Mouse (Mus musculus) Patski (cell line): ENCODE measurements around the gene Arhgef39. TPM values are rescaled to one million over a fixed set of nuclear protein-coding genes. Genes with fewer than 3 reads are reported as not detected.
A peak's percentile ranks its signal among the peaks of the same experiment; 100 is the strongest.

Experiments
- ATAC-seq: fragments of 100-300 bp; one replicate; pipeline ENCODE4 v1.8.0; 2021
- CTCF ChIA-PET: fragments of 350-600 bp; sonication (Branson Sonifier 250); formaldehyde crosslinking; loops from one replicate; lab custom pipeline; 2022; ENCODE audit warnings: inconsistent platforms; lab: Charles Lee
- POLR2A ChIA-PET: fragments of 350-600 bp; sonication (Branson Sonifier 250); formaldehyde crosslinking; loops from one replicate; lab custom pipeline; 2022; ENCODE audit warnings: antibody characterized with exemption, inconsistent platforms; lab: Charles Lee
- DNase-seq: peaks from one replicate; pipeline ENCODE4 v3.0.0-alpha.2; 2011; ENCODE audit warnings: low read depth, low spot score
- H3K27me3 ChIP-seq: fragments of 371-371 bp; one replicate; pipeline ENCODE4 v1.5.1; 2021
- CTCF ChIP-seq: fragments of 100-300 bp; IDR thresholded peaks from one replicate; pipeline ENCODE4 v1.5.1; 2021
- in situ Hi-C: fragments of 300-500 bp; cut with MboI; formaldehyde crosslinking; loops from 3 replicates; pipeline ENCODE4 v1.11.1; 2018; ENCODE audit warnings: low pct_unique_long_range_greater_than_20kb, mixed read lengths
- polyA plus RNA-seq: library from polyadenylated mRNA; unstranded; gene quantifications from one replicate; pipeline ENCODE4 v1.2.3, GENCODE M21; 2021

Gene Arhgef39
- 5.5 TPM for polyA plus RNA-seq

GRCm38 (mm10) chr4:43499407-43500333, at the start of gene Arhgef39:
Gene Arhgef39, minus strand, starts transcription at chr4:43499695.
- CTCF ChIA-PET = interaction anchor here (0.8 to 1.7 kb wide), 4 partner anchors 8 to 31 kb away, joined by 3 to 4 read pairs (median 4); partner anchors contain the start of gene Car9
- DNase-seq = no peak
- no peaks in the 10 kb centered on the region for H3K27me3 ChIP-seq
- TF ChIP-seq CTCF = no peak
- peak; percentile 44 for ATAC-seq
- in situ Hi-C loops = no loop called here
- POLR2A ChIA-PET = interaction anchor here (1.2 kb wide), 1 partner anchor 61 kb away, joined by 4 read pairs; no protein-coding TSS in a partner anchor

DNA sequence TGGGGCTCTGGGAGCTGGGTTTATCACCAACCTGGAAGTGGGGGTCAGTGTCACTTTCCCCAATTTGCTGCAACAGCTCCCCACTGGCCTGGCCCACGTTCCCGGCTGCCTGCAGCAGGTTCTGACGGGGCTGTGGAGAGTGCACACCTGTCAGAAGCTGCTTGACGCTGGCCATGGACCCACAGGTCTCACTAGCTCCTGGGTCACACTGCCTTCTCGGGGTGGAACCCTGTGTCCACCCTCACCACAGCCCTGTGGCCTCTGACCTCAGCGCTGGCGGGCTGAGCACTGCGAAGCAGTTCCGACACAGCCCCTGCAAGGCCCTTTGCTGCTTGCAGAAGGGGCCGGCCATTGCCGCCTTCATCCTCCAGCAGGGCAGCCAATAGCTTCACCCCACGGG, 49.6 kb upstream of the Arhgef39 start:
- H3K27me3 ChIP-seq = no peaks in the 10 kb centered on the region
- ChIA-PET POLR2A (interaction anchor here (0.6 kb wide), 1 partner anchor 35 kb away, joined by 4 read pairs; the partner anchor contains the start of gene Msmp), CTCF (interaction anchor here (1.2 kb wide), 2 partner anchors 10 to 18 kb away, joined by 4 read pairs; no protein-coding TSS in a partner anchor)
- in situ Hi-C loops = no loop called here
- TF ChIP-seq CTCF = no peak
- DNase-seq (no peak), ATAC-seq (no peak)

GRCm38 (mm10) chr4:43547160-43547559, 47.7 kb upstream of the Arhgef39 start:
- in situ Hi-C loops = no loop called here
- ChIA-PET POLR2A (no interaction called here), CTCF (interaction anchor here (1.0 to 1.6 kb wide), 3 partner anchors 11 to 16 kb away, joined by 3 to 5 read pairs (median 3); no protein-coding TSS in a partner anchor)
- no peak for ATAC-seq
- DNase-seq = no peak
- no peak for TF ChIP-seq CTCF
- no peaks in the 10 kb centered on the region for H3K27me3 ChIP-seq

DNA sequence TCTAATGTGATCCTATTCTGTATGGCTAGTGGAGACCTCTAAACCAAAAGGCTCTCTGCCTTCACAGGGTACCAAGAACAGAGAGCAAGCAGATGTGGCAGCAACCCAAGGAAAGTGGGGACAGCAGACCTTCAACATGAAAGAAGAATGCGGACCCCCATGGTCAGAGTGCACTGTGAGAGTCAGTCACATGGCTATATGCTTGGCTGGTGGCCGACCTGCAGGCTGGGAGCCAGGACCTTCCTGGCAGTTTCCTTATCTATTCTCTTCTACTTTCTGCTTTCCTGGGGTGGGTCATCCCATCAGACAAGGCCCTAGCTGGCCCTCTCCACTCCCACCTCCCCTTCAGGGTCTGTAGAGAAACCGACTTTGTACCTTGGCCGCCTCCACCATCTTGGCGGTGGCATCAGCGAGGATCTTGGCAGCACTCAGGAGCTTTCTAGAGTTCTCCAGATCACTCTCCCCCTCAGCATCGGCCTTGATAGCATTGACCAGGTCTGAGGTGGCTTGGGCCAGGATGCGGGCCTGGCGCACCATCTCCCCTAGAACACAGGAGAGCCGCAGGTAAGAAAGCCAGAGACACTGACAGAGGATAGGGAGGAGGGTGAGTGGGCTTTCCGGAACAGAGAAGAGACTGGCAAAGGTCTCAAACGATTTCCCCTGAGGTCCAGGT, 47.0 kb upstream of the Arhgef39 start:
- CTCF ChIA-PET = interaction anchor here (1.0 to 1.6 kb wide), 2 partner anchors 11 to 16 kb away, joined by 3 to 5 read pairs; no protein-coding TSS in a partner anchor
- no peaks in the 10 kb centered on the region for H3K27me3 ChIP-seq
- in situ Hi-C loops = no loop called here
- POLR2A ChIA-PET = no interaction called here
- DNase-seq (no peak), ATAC-seq (no peak)
- no peak for TF ChIP-seq CTCF

GRCm38 (mm10) chr4:43542044-43542443, 42.5 kb upstream of the Arhgef39 start:
- DNase-seq (no peak), ATAC-seq (no peak)
- no peaks in the 10 kb centered on the region for H3K27me3 ChIP-seq
- TF ChIP-seq CTCF = no peak
- CTCF ChIA-PET = interaction anchor here (1.0 to 1.3 kb wide), 3 partner anchors 11 to 12 kb away, joined by 3 to 9 read pairs (median 3); no protein-coding TSS in a partner anchor
- POLR2A ChIA-PET = no interaction called here
- in situ Hi-C loops = no loop called here

DNA sequence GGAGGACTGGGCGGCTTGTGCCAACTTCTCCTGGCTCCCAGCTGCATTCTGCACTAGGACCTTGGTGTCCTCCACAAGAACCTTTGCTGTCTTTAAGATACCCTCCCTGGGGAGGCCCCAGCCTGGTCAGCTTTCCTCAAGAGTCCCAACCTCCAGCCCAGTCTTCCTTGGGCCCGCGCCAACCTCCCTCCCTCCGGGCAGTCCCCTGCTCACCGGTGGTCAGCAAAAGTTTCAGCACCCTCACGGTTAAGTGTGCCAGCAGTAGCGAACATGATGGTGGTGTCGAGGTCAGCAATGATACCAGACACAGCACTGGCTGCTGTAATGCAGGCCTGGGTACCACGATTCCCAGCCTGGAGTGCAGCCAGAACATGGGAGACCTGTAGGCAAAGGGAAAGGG, 36.5 kb upstream of the Arhgef39 start:
- ChIA-PET POLR2A (interaction anchor here (0.5 to 0.9 kb wide), 2 partner anchors 24 to 25 kb away, joined by 4 to 5 read pairs; no protein-coding TSS in a partner anchor), CTCF (interaction anchor here (0.8 to 0.9 kb wide), 2 partner anchors 9 to 11 kb away, joined by 3 read pairs; no protein-coding TSS in a partner anchor)
- in situ Hi-C loops = no loop called here
- H3K27me3 ChIP-seq = no peaks in the 10 kb centered on the region
- DNase-seq = no peak
- ATAC-seq = no peak
- TF ChIP-seq CTCF = no peak

- in situ Hi-C loops = no loop called here
- H3K27me3 ChIP-seq = no peaks in the 10 kb centered on the region
- POLR2A ChIA-PET = interaction anchor here (0.6 to 0.9 kb wide), 2 partner anchors 26 to 143 kb away, joined by 3 to 4 read pairs; no protein-coding TSS in a partner anchor
- no peak for TF ChIP-seq CTCF
- ATAC-seq (no peak), DNase-seq (no peak)
- CTCF ChIA-PET = interaction anchor here (0.8 to 0.9 kb wide), 2 partner anchors 9 to 11 kb away, joined by 3 read pairs; no protein-coding TSS in a partner anchor
Measured at GRCm38 (mm10) chr4:43535628-43536027, 36.1 kb upstream of the Arhgef39 start.

DNA sequence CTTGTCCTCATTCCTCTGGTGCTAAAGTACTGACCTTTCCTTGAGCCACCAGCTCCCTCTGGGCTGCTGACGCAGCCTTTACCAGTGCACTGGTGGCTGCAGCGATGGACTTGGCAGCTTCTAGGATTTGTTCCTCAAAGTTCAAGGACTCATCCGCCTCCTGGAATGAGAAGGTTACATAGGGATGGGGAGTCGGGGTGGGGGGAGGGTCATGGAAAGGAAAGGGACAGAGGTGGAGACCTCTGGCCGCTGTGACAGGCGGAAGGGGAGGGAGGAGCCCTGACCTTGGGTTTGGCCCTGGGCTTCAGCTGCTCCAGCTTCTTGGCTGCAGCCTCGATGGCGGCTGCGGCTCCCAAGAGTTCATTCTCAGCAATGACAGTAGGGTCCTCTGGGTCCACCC, 33.8 kb upstream of the Arhgef39 start:
- H3K27me3 ChIP-seq = no peaks in the 10 kb centered on the region
- CTCF ChIA-PET = interaction anchor here (0.9 kb wide), 1 partner anchor 103 kb away, joined by 3 read pairs; no protein-coding TSS in a partner anchor
- TF ChIP-seq CTCF = no peak
- ATAC-seq (no peak), DNase-seq (no peak)
- in situ Hi-C loops = no loop called here
- POLR2A ChIA-PET = no interaction called here

DNA sequence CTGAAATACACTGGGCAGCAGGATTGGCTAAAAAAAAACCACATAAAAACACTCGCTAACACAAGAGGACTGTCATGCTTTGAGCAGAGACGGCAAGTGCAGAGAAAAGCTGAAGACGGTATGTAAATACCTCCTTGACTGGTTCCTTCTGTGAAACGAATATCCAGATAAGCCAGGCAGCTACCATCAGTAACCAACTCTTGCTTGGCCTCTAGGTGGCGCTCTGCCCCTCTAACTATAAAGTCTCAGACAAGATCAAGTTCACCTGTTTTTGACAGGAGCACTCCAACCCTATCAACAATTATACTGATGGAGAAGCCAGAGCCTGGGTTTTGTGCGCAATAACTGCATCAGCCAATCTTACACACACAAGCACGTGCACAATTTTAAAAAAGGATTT, 31.1 kb upstream of the Arhgef39 start:
- no peak for TF ChIP-seq CTCF
- ATAC-seq (no peak), DNase-seq (no peak)
- ChIA-PET CTCF (interaction anchor here (0.7 to 2.4 kb wide), 18 partner anchors 10 to 141 kb away, joined by 3 to 12 read pairs (median 4); partner anchors contain the start of genes Arhgef39, Creb3 and Tln1), POLR2A (interaction anchor here (1.3 kb wide), 1 partner anchor 8 kb away, joined by 3 read pairs; no protein-coding TSS in a partner anchor)
- H3K27me3 ChIP-seq = no peaks in the 10 kb centered on the region
- in situ Hi-C loops = no loop called here

GRCm38 (mm10) chr4:43530081-43530501, 30.6 kb upstream of the Arhgef39 start:
- in situ Hi-C loops = no loop called here
- ATAC-seq = no peak
- no peaks in the 10 kb centered on the region for H3K27me3 ChIP-seq
- ChIA-PET CTCF (interaction anchor here (0.7 to 2.4 kb wide), 13 partner anchors 10 to 97 kb away, joined by 3 to 12 read pairs (median 4); partner anchors contain the start of genes Creb3 and Tln1), POLR2A (interaction anchor here (1.3 kb wide), 1 partner anchor 8 kb away, joined by 3 read pairs; no protein-coding TSS in a partner anchor)
- no peak for TF ChIP-seq CTCF
- no peak for DNase-seq
